Comparison of ENCODE assay signal across 19 mouse cellular contexts in the genomic region with DNA sequence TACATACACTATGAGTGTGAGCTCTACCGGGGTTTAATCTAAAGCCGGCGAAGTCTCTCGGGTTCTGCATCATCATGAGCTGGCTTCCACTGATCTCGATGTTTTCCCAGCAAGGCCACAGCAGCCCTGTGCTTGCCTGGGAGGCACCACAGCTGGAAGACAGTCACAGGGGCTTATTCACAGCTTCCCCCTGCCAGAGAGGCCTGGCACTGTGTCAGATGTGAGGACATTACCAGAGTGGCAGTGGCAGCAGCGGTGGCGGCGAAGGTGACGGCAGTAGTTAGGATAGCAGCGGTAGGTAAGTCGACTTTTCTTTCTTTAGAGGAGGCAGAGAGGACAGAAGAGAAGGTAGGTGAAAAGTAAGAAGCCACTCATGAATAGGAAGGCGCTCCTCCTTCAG. TPM values are rescaled to one million over a fixed set of nuclear protein-coding genes. Genes with fewer than 3 reads are reported as not detected.
DNase-seq lines count a peak whose midpoint lies in the region; ATAC-seq and TF ChIP-seq lines count a peak whose summit lies in the region.
"Had no signal": no experiment of that assay in that cellular context is flagged by ENCODE, and none has a peak within 500 bp of the region (broad histone marks: within the 10 kb centered on the region; RNA-seq: fewer than 3 reads in every experiment).

No protein-coding gene starts in this region.

- DNase-seq in gastrocnemius, adult 2 months = no peak
- no peak for DNase-seq in gastrocnemius, adult 18-20 months (ENCODE audit: low spot score)
- no peak for DNase-seq in heart, postnatal 0 days (ENCODE audit: low spot score)
- peak; percentile 39 for DNase-seq in 3134 (ENCODE audit: extremely low read depth, insufficient read length, low spot score)
- peak; percentile 40 for DNase-seq in lung, postnatal 10 days
- DNase-seq in left cerebral cortex, adult 8-10 months (ENCODE audit: low spot score in 2 of 2) = no peak
- DNase-seq: B cell, adult 2 months; cerebellum, adult 18-20 months; cerebellum, postnatal 36 days; layer of hippocampus, postnatal 36 days; thymus, postnatal 4 days had no signal

- no peak overlapping the region for H3K4me2 ChIP-seq in heart, postnatal 0 days (ENCODE audit: low read depth, low read length)
- no peak overlapping the region for H3K4me2 ChIP-seq in heart, embryonic 12.5 days
- H3K4me2 ChIP-seq: forebrain, embryonic 12.5 days; hindbrain, embryonic 13.5 days; liver, embryonic 11.5 days; midbrain, embryonic 13.5 days had no signal

- 59% methylated on average over 12 of the region's 12 CpGs for WGBS in heart, postnatal 0 days
- WGBS in heart, embryonic 12.5 days = 79% methylated on average over 12 of the region's 12 CpGs

- peaks cover 76% of the 10 kb centered on the region for H3K36me3 ChIP-seq in heart, postnatal 0 days (replicated peaks; ENCODE audit: control insufficient read depth, insufficient read depth, low read length)
- peaks cover 69% of the 10 kb centered on the region for H3K36me3 ChIP-seq in heart, embryonic 12.5 days

- H3K4me1 ChIP-seq in heart, postnatal 0 days (ENCODE audit: control insufficient read depth, insufficient read depth) = peaks cover 26% of the 10 kb centered on the region
- peaks cover 67% of the 10 kb centered on the region for H3K4me1 ChIP-seq in heart, embryonic 12.5 days (replicated peaks)
- H3K4me1 ChIP-seq: hindbrain, embryonic 13.5 days had no signal

- TF ChIP-seq CTCF in gastrocnemius, adult 2 months (IDR thresholded peaks at IDR 0.05) = no peak
- no peak for TF ChIP-seq CTCF in heart, postnatal 0 days (IDR thresholded peaks at IDR 0.05; ENCODE audit: low read depth)

- intact Hi-C loops in gastrocnemius, adult 2 months (cut with DNase I) = loop anchor here (5.0 kb wide), 1 partner anchor 41 kb away; no protein-coding TSS in a partner anchor

- H3K9ac ChIP-seq in heart, postnatal 0 days (replicated peaks; ENCODE audit: low read depth, low read length) = 0 out of 2 replicates have a peak overlapping the region, but pooled peaks have one; percentile 20
- no peak overlapping the region for H3K9ac ChIP-seq in heart, embryonic 12.5 days
- H3K9ac ChIP-seq: forebrain, embryonic 12.5 days; hindbrain, embryonic 13.5 days; midbrain, embryonic 13.5 days had no signal

- no peak for ATAC-seq in heart, postnatal 0 days (ENCODE audit: insufficient read depth, low read depth)
- no peak for ATAC-seq in heart, embryonic 12.5 days (ENCODE audit: insufficient number of reproducible peaks, low FRiP score)
- ATAC-seq: activated CD4-positive, CD25-positive, alpha-beta regulatory T cell, adult 4 months; intestine, embryonic 16.5 days; midbrain, embryonic 13.5 days had no signal

- no peak overlapping the region for H3K4me3 ChIP-seq in gastrocnemius, adult 2 months
- H3K4me3 ChIP-seq in heart, postnatal 0 days (ENCODE audit: low read depth, low read length) = no peak overlapping the region
- no peak overlapping the region for H3K4me3 ChIP-seq in heart, embryonic 12.5 days
- H3K4me3 ChIP-seq: forebrain, embryonic 12.5 days; hindbrain, embryonic 13.5 days; midbrain, embryonic 13.5 days had no signal

- peak overlapping the region; percentile 43; the same call in 1 of the 2 replicates for H3K27ac ChIP-seq in gastrocnemius, adult 2 months
- peak overlapping the region; percentile 83 for H3K27ac ChIP-seq in heart, postnatal 0 days (ENCODE audit: low read depth)
- no peak overlapping the region for H3K27ac ChIP-seq in heart, embryonic 12.5 days (ENCODE audit: poor library complexity, severe bottlenecking)
- H3K27ac ChIP-seq: forebrain, embryonic 12.5 days; hindbrain, embryonic 13.5 days; macrophage; midbrain, embryonic 13.5 days had no signal

- no peaks in the 10 kb centered on the region for H3K9me3 ChIP-seq in heart, postnatal 0 days (replicated peaks; ENCODE audit: control insufficient read depth, low read length)
- no peaks in the 10 kb centered on the region for H3K9me3 ChIP-seq in heart, embryonic 12.5 days (replicated peaks)
- H3K9me3 ChIP-seq: forebrain, embryonic 12.5 days; hindbrain, embryonic 13.5 days; midbrain, embryonic 13.5 days had no signal

- no peak for TF ChIP-seq EP300 in heart, postnatal 0 days (IDR thresholded peaks at IDR 0.05; ENCODE audit: low read depth)

- no peaks in the 10 kb centered on the region for H3K27me3 ChIP-seq in heart, postnatal 0 days (ENCODE audit: control insufficient read depth, insufficient read depth, low read length)
- H3K27me3 ChIP-seq in heart, embryonic 12.5 days (replicated peaks) = no peaks in the 10 kb centered on the region
- H3K27me3 ChIP-seq: forebrain, embryonic 12.5 days; hindbrain, embryonic 13.5 days; midbrain, embryonic 13.5 days had no signal

RNA-seq across cellular contexts. Expression of gene B4galt1, which starts 35.9 kb away (rescaled TPM):
- 10 to 100 TPM; 30.5 to 42.2 TPM for total RNA-seq in gastrocnemius, adult 2 months (2021)
- total RNA-seq in gastrocnemius, adult 18-20 months (2021) = 10 to 100 TPM; 23.0 to 25.4 TPM
- 125 and 129 TPM in 2 replicates for total RNA-seq in heart, postnatal 0 days (2014; rRNA removed; ENCODE audit: low replicate concordance)
- polyA plus RNA-seq in heart, postnatal 0 days (2015; fragmentation: Nextera tagmentation; extraction: Ambion mirVana) = 49.6 and 50.3 TPM in 2 replicates
- polyA plus RNA-seq in heart, embryonic 12.5 days (2016; fragmentation: Nextera tagmentation; extraction: Ambion mirVana) = 56.5 and 58.0 TPM in 2 replicates
- total RNA-seq in left cerebral cortex, adult 8-10 months (2022) = 1 to 10 TPM; 4.2 to 7.3 (median 5.4) TPM

Comparison
In these comparisons a context has a peak if more than half of its experiments do, and no peak if none do; other contexts are left out.
1. DNase-seq: peak in 3134 (single experiment) and lung, postnatal 10 days (single experiment); none in gastrocnemius, adult 2 months (single experiment), gastrocnemius, adult 18-20 months (single experiment), heart, postnatal 0 days (single experiment) and left cerebral cortex, adult 8-10 months (0 of 2).